Mouse (Mus musculus) myocyte (in vitro differentiated cells): ENCODE measurements around the gene Myh7b.

Source experiments
- POLR2A ChIP-seq: IDR thresholded peaks from one replicate; pipeline ENCODE4 v1.6.1; 2011; ENCODE audit warnings: low read depth, mild to moderate bottlenecking, control low read depth, moderate library complexity; ENCODE audit not compliant: insufficient read length
- REST ChIP-seq: IDR thresholded peaks from one replicate; pipeline ENCODE4 v1.6.1; 2011; ENCODE audit warnings: mild to moderate bottlenecking, control low read depth, moderate library complexity; ENCODE audit not compliant: insufficient read depth, insufficient read length
- SRF ChIP-seq: IDR thresholded peaks from one replicate; pipeline ENCODE4 v1.6.1; 2011; ENCODE audit warnings: low read depth; ENCODE audit not compliant: control insufficient read depth, insufficient read length
- TCF12 ChIP-seq: IDR thresholded peaks from one replicate; pipeline ENCODE4 v1.6.1; 2011; ENCODE audit warnings: mild to moderate bottlenecking, control low read depth; ENCODE audit not compliant: poor library complexity, insufficient read depth, severe bottlenecking
- USF1 ChIP-seq: IDR thresholded peaks from one replicate; pipeline ENCODE4 v1.6.1; 2011; ENCODE audit warnings: low read depth, mild to moderate bottlenecking, control low read depth, moderate library complexity

- no peak for TF ChIP-seq POLR2A
- no peak for TF ChIP-seq TCF12
- TF ChIP-seq REST, result no peak
- no peak for TF ChIP-seq USF1
- TF ChIP-seq SRF, result no peak
Measured at GRCm38 (mm10) chr2:155663097-155663496, 52.1 kb downstream of the Myh7b start.
